Mouse (Mus musculus) liver, embryonic 14.5 days (tissue): Measurements from ENCODE around the gene Alg14. TPM values are rescaled to one million over a fixed set of nuclear protein-coding genes. Genes with fewer than 3 reads are reported as not detected.
A peak's percentile ranks its signal among the peaks of the same experiment; 100 is the strongest.

Experiments
- ATAC-seq: fragments of 200-750 bp; cut with Nextera tagmentation; 2 replicates; pipeline ENCODE4 v1.8.0; 2017; ENCODE audit warnings: moderate number of reproducible peaks, mild to moderate bottlenecking, moderate library complexity; ENCODE audit not compliant: insufficient read depth
- DNase-seq, 3 experiments: peaks; one replicate each; pipeline ENCODE4 v3.0.0-alpha.2; 2012 to 2013; ENCODE audit warnings: low read depth in 3 of 3, low spot score in 3 of 3
- H3K27ac ChIP-seq: fragments of 300-500 bp; sonication (generic); 2 replicates; pipeline ENCODE4 v1.5.1; 2014; ENCODE audit warnings: moderate library complexity, mild to moderate bottlenecking, control low read depth, inconsistent platforms
- H3K27me3 ChIP-seq: fragments of 300-500 bp; sonication (generic); 2 replicates; pipeline ENCODE4 v1.6.1; 2014; ENCODE audit warnings: mild to moderate bottlenecking, low read length, moderate library complexity; ENCODE audit not compliant: control insufficient read depth, insufficient read depth
- H3K36me3 ChIP-seq: fragments of 300-500 bp; sonication (generic); replicated peaks from 2 replicates; pipeline ENCODE4 v1.6.1; 2014; ENCODE audit warnings: low read depth; ENCODE audit not compliant: control insufficient read depth, insufficient read depth
- H3K4me1 ChIP-seq, 2 experiments: fragments of 200-500 bp in 1 of 2; fragments of 300-500 bp in 1 of 2; sonication (generic) in 1 of 2; replicated peaks; 2 replicates each; pipeline ENCODE4 v1.6.1; 2012 to 2014; ENCODE audit warnings: antibody characterized with exemption in 1 of 2, inconsistent platforms in 1 of 2, low read length in 1 of 2; ENCODE audit not compliant: control insufficient read depth in 2 of 2, insufficient read depth in 2 of 2
- H3K4me2 ChIP-seq: fragments of 300-500 bp; sonication (generic); 2 replicates; pipeline ENCODE4 v1.6.1; 2014; ENCODE audit warnings: low read depth, mild to moderate bottlenecking, control low read depth, moderate library complexity
- H3K4me3 ChIP-seq, 2 experiments: fragments of 200-500 bp in 1 of 2; fragments of 300-500 bp in 1 of 2; sonication (generic) in 1 of 2; 2 replicates each; pipeline ENCODE4 v1.5.1; 2012 to 2014; ENCODE audit warnings: low read depth in 2 of 2, low read length in 2 of 2, mild to moderate bottlenecking in 2 of 2, control low read depth in 1 of 2, inconsistent platforms in 1 of 2, moderate library complexity in 1 of 2; ENCODE audit not compliant: insufficient read depth in 1 of 2
- H3K9ac ChIP-seq: fragments of 300-500 bp; sonication (generic); replicated peaks from 2 replicates; pipeline ENCODE4 v1.6.1; 2014; ENCODE audit warnings: mild to moderate bottlenecking, control low read depth, moderate library complexity
- H3K9me3 ChIP-seq: fragments of 300-500 bp; sonication (generic); 2 replicates; pipeline ENCODE4 v1.6.1; 2016; ENCODE audit warnings: low read length, mixed read lengths; ENCODE audit not compliant: control insufficient read depth
- CTCF ChIP-seq: IDR thresholded peaks from 2 replicates; pipeline ENCODE4 v1.5.1; 2016; ENCODE audit warnings: antibody characterized with exemption, low read depth, control low read depth
- EP300 ChIP-seq: IDR thresholded peaks from 2 replicates; pipeline ENCODE4 v1.6.1; 2016; ENCODE audit warnings: antibody characterized with exemption, low read depth
- WGBS: fragments of 180-500 bp; shearing (Covaris S2); extraction: QIAGEN DNeasy Blood & Tissue Kit; methylation state at CpG from one replicate; pipeline ENCODE4 v1.1.7; 2014; ENCODE audit not compliant: insufficient replicate concordance; 5-methylcytosine and 5-hydroxymethylcytosine counted together
- polyA plus RNA-seq, 2 experiments: library from polyadenylated mRNA; depleted of rRNA in 1 of 2; stranded (reverse) in 1 of 2; unstranded in 1 of 2; fragments of >200 nt; fragmentation: Nextera tagmentation in 1 of 2; extraction: Ambion mirVana in 1 of 2; gene quantifications; 2 replicates each; pipeline versions ENCODE4 v1.2.1 to v1.2.3; 2012 to 2014

Gene Alg14
- polyA plus RNA-seq, 2 experiments, result 6.5 to 18.8 TPM

- Histone ChIP-seq H3K27me3 (no peaks in the 10 kb centered on the region), H3K9ac (no peak overlapping the region), H3K4me3 (no peak overlapping the region), H3K36me3 (no peaks in the 10 kb centered on the region), H3K9me3 (no peaks in the 10 kb centered on the region), H3K27ac (no peak overlapping the region), H3K4me2 (no peak overlapping the region), H3K4me1 (peaks cover 0 to 7% of the 10 kb centered on the region in 2 experiments; a peak in 1 of 4 replicates)
- TF ChIP-seq CTCF, result no peak
- TF ChIP-seq EP300, result no peak
- DNase-seq (no peak), ATAC-seq (no peak)
- WGBS, result 67% methylated on average over 9 of the region's 9 CpGs
These were observed 82.4 kb downstream of the Alg14 start for GRCm38 (mm10) chr3:121373897-121374441.

DNA sequence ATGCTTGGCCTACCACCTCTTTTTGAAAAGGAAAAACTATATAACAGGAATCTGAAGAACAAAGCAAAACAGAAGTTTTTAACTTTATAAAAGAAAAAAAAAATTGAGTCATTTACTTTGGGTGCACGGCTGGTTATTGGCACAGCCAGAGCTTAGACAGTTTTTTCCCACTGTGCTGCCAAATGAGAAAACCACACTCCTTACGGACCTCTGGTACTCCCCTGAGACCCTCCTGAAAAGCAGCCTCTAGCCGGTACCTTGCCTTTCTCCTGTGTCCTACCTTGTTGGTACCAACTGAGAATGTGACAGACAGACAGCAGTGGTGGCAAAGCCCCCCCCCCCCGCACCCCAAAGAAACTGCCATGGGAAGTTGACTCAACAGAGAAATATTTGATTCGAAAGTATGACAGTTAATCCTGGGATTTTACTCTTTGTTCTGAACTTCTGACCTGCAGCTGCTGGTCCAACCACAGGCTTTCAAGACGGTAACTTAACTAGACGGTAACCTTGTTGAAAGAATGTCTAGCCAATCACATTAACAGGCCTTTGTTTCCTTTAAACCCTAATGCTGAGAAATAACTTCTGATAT, 84.1 kb downstream of the Alg14 start:
- TF ChIP-seq CTCF (no peak), EP300 (no peak)
- 69% methylated on average over 7 of the region's 7 CpGs for WGBS
- no peak overlapping the region for H3K9ac ChIP-seq
- H3K4me2 ChIP-seq, result no peak overlapping the region
- H3K27ac ChIP-seq, result no peak overlapping the region
- H3K4me3 ChIP-seq, result no peak overlapping the region
- H3K27me3 ChIP-seq, result no peaks in the 10 kb centered on the region
- no peaks in the 10 kb centered on the region for H3K9me3 ChIP-seq
- no peak for ATAC-seq
- H3K36me3 ChIP-seq, result no peaks in the 10 kb centered on the region
- peaks cover 0 to 8% of the 10 kb centered on the region in 2 experiments; a peak in 1 of 4 replicates for H3K4me1 ChIP-seq
- no peak for DNase-seq

DNA sequence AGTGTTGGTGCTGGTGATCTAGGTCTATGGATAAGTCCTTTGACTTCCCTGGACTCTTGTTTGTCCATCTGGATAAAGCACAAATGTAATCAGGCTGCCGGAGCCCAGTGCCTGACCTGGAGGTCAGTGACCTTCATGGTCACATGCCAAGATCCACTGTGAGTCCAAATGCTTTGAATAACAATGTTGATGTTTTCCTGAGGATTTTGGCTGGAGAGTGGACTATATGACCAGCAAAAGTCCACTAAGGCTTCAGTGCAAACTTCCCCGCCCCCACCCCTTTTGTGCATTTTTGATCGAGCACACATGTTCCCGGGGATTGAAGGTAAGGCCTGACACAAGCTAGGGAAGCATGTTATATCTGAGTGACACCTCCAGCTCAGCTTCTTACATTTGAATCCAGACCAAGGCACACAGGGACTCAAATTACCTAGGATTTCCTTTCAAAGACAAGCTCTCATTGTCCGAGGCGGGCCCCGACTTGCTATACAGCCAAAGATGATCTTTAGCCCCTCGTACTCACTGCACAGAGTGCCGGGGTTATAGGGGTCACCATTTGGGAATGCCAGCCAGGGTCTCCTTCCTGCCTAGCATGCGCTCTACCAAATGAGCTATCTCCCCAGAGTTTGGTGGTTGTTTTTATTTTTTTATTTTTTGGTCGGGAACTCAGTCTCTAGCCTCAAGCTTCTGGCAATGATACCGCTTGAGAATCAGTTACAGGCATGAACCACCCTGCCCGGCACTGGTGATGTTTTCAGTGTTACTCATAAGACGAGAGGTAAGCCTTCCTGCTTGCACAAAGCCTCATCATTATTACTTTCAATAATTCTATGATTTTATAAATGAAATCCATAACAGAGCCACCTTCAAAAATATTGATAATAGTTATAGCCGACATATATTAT, 87.4 kb downstream of the Alg14 start:
- Histone ChIP-seq H3K36me3 (no peaks in the 10 kb centered on the region), H3K27ac (no peak overlapping the region)
- WGBS, result 73% methylated on average over 15 of the region's 15 CpGs

GRCm38 (mm10) chr3:121379699-121380098, 88.1 kb downstream of the Alg14 start:
- no peak for TF ChIP-seq CTCF
- DNase-seq, result no peak
- Histone ChIP-seq H3K27ac (no peak overlapping the region), H3K27me3 (no peaks in the 10 kb centered on the region), H3K4me3 (no peak overlapping the region), H3K36me3 (no peaks in the 10 kb centered on the region), H3K9me3 (no peaks in the 10 kb centered on the region), H3K4me1 (peaks cover 0 to 5% of the 10 kb centered on the region in 2 experiments; a peak in 1 of 4 replicates), H3K4me2 (no peak overlapping the region), H3K9ac (no peak overlapping the region)
- ATAC-seq, result no peak
- WGBS, result 66% methylated on average over 5 of the region's 5 CpGs

More for the DNA sequence above, 87.4 kb downstream of the Alg14 start:
- Histone ChIP-seq H3K9me3 (no peaks in the 10 kb centered on the region), H3K4me2 (no peak overlapping the region), H3K27me3 (no peaks in the 10 kb centered on the region), H3K9ac (no peak overlapping the region), H3K4me1 (peaks cover 0 to 5% of the 10 kb centered on the region in 2 experiments; a peak in 1 of 4 replicates), H3K4me3 (no peak overlapping the region)
- ATAC-seq (peak; percentile 58; the same call in 1 of the 2 replicates), DNase-seq (no peak)
- TF ChIP-seq EP300, result no peak
- TF ChIP-seq CTCF, result no peak

- Histone ChIP-seq H3K9ac (no peak overlapping the region), H3K27ac (no peak overlapping the region), H3K27me3 (no peaks in the 10 kb centered on the region), H3K36me3 (no peaks in the 10 kb centered on the region), H3K4me1 (peaks cover 7 to 19% of the 10 kb centered on the region in 2 experiments), H3K9me3 (no peaks in the 10 kb centered on the region), H3K4me2 (no peak overlapping the region), H3K4me3 (no peak overlapping the region)
- 58% methylated on average over 3 of the region's 3 CpGs for WGBS
- no peak for ATAC-seq
- TF ChIP-seq CTCF (no peak), EP300 (no peak)
- DNase-seq, result no peak
These were observed 96.0 kb downstream of the Alg14 start for GRCm38 (mm10) chr3:121387471-121388009.
